Mouse (Mus musculus): ENCODE measurements around the gene Olfr791. TPM values are rescaled to one million over a fixed set of nuclear protein-coding genes. Genes with fewer than 3 reads are reported as not detected.

The Olfr791 gene
- not detected in 2 replicates for polyA plus RNA-seq (2012; rRNA removed)

- Histone ChIP-seq H3K27ac (ENCODE audit: control insufficient read depth, insufficient read depth, low read depth, low read length) (no peak within 1 kb of the TSS), H3K4me3 (ENCODE audit: control insufficient read depth, low read depth, low read length) (no peak within 1 kb of the TSS), H3K27me3 (ENCODE audit: control insufficient read depth, insufficient read depth, low read length) (no peaks in the 10 kb centered on the region), H3K4me1 (ENCODE audit: control insufficient read depth, insufficient read depth, low read length) (no peaks in the 10 kb centered on the region), H3K36me3 (ENCODE audit: control insufficient read depth, insufficient read depth, low read length) (no peaks in the 10 kb centered on the region)
- TF ChIP-seq POLR2A (IDR thresholded peaks at IDR 0.05; ENCODE audit: control insufficient read depth, low read depth, low read length) (no peak), CTCF (IDR thresholded peaks at IDR 0.05; ENCODE audit: control insufficient read depth, insufficient read depth, insufficient replicate concordance, low read depth, low read length) (no peak)
Measured at GRCm38 (mm10) chr10:129521492-129521891, at the start of gene Olfr791. Gene Olfr791, plus strand, starts transcription at chr10:129521792.

- Histone ChIP-seq H3K4me1 (ENCODE audit: control insufficient read depth, insufficient read depth, low read length) (no peaks in the 10 kb centered on the region), H3K36me3 (ENCODE audit: control insufficient read depth, insufficient read depth, low read length) (no peaks in the 10 kb centered on the region), H3K27me3 (ENCODE audit: control insufficient read depth, insufficient read depth, low read length) (no peaks in the 10 kb centered on the region), H3K4me3 (ENCODE audit: control insufficient read depth, low read depth, low read length) (no peak overlapping the region), H3K27ac (ENCODE audit: control insufficient read depth, insufficient read depth, low read depth, low read length) (no peak overlapping the region)
- no peak for TF ChIP-seq CTCF (IDR thresholded peaks at IDR 0.05; ENCODE audit: control insufficient read depth, insufficient read depth, insufficient replicate concordance, low read depth, low read length)
- TF ChIP-seq POLR2A (IDR thresholded peaks at IDR 0.05; ENCODE audit: control insufficient read depth, low read depth, low read length), result no peak
Measured at GRCm38 (mm10) chr10:129473256-129473655, 48.3 kb upstream of the Olfr791 start.

GRCm38 (mm10) chr10:129473723-129474122, 47.9 kb upstream of the Olfr791 start:
- no peak overlapping the region for H3K4me3 ChIP-seq (ENCODE audit: control insufficient read depth, low read depth, low read length)
- TF ChIP-seq POLR2A (IDR thresholded peaks at IDR 0.05; ENCODE audit: control insufficient read depth, low read depth, low read length), result no peak
- TF ChIP-seq CTCF (IDR thresholded peaks at IDR 0.05; ENCODE audit: control insufficient read depth, insufficient read depth, insufficient replicate concordance, low read depth, low read length), result no peak
- no peaks in the 10 kb centered on the region for H3K36me3 ChIP-seq (ENCODE audit: control insufficient read depth, insufficient read depth, low read length)
- H3K27ac ChIP-seq (ENCODE audit: control insufficient read depth, insufficient read depth, low read depth, low read length), result no peak overlapping the region
- H3K27me3 ChIP-seq (ENCODE audit: control insufficient read depth, insufficient read depth, low read length), result no peaks in the 10 kb centered on the region
- H3K4me1 ChIP-seq (ENCODE audit: control insufficient read depth, insufficient read depth, low read length), result no peaks in the 10 kb centered on the region

GRCm38 (mm10) chr10:129484452-129484851, 37.1 kb upstream of the Olfr791 start, which contains the start of gene Olfr789:
Gene Olfr789, plus strand, starts transcription at chr10:129484752.
- Histone ChIP-seq H3K36me3 (ENCODE audit: control insufficient read depth, insufficient read depth, low read length) (no peaks in the 10 kb centered on the region), H3K4me3 (ENCODE audit: control insufficient read depth, low read depth, low read length) (no peak within 1 kb of the TSS), H3K27ac (ENCODE audit: control insufficient read depth, insufficient read depth, low read depth, low read length) (no peak within 1 kb of the TSS), H3K27me3 (ENCODE audit: control insufficient read depth, insufficient read depth, low read length) (no peaks in the 10 kb centered on the region), H3K4me1 (ENCODE audit: control insufficient read depth, insufficient read depth, low read length) (no peaks in the 10 kb centered on the region)
- no peak for TF ChIP-seq CTCF (IDR thresholded peaks at IDR 0.05; ENCODE audit: control insufficient read depth, insufficient read depth, insufficient replicate concordance, low read depth, low read length)
- TF ChIP-seq POLR2A (IDR thresholded peaks at IDR 0.05; ENCODE audit: control insufficient read depth, low read depth, low read length), result no peak

GRCm38 (mm10) chr10:129490101-129490500, 31.5 kb upstream of the Olfr791 start:
- Histone ChIP-seq H3K27me3 (ENCODE audit: control insufficient read depth, insufficient read depth, low read length) (no peaks in the 10 kb centered on the region), H3K27ac (ENCODE audit: control insufficient read depth, insufficient read depth, low read depth, low read length) (no peak overlapping the region), H3K4me1 (ENCODE audit: control insufficient read depth, insufficient read depth, low read length) (no peaks in the 10 kb centered on the region), H3K36me3 (ENCODE audit: control insufficient read depth, insufficient read depth, low read length) (no peaks in the 10 kb centered on the region), H3K4me3 (ENCODE audit: control insufficient read depth, low read depth, low read length) (no peak overlapping the region)
- TF ChIP-seq POLR2A (IDR thresholded peaks at IDR 0.05; ENCODE audit: control insufficient read depth, low read depth, low read length) (no peak), CTCF (IDR thresholded peaks at IDR 0.05; ENCODE audit: control insufficient read depth, insufficient read depth, insufficient replicate concordance, low read depth, low read length) (no peak)

- H3K27me3 ChIP-seq (ENCODE audit: control insufficient read depth, insufficient read depth, low read length), result no peaks in the 10 kb centered on the region
- no peaks in the 10 kb centered on the region for H3K36me3 ChIP-seq (ENCODE audit: control insufficient read depth, insufficient read depth, low read length)
- H3K27ac ChIP-seq (ENCODE audit: control insufficient read depth, insufficient read depth, low read depth, low read length), result no peak within 1 kb of the TSS
- no peaks in the 10 kb centered on the region for H3K4me1 ChIP-seq (ENCODE audit: control insufficient read depth, insufficient read depth, low read length)
- H3K4me3 ChIP-seq (ENCODE audit: control insufficient read depth, low read depth, low read length), result no peak within 1 kb of the TSS
- TF ChIP-seq POLR2A (IDR thresholded peaks at IDR 0.05; ENCODE audit: control insufficient read depth, low read depth, low read length), result no peak
Measured at GRCm38 (mm10) chr10:129498192-129498591, 23.4 kb upstream of the Olfr791 start, which contains the start of gene Olfr790. Gene Olfr790, plus strand, starts transcription at chr10:129498492.

GRCm38 (mm10) chr10:129538862-129539261, 17.3 kb downstream of the Olfr791 start, which contains the start of gene Olfr792:
Gene Olfr792, plus strand, starts transcription at chr10:129539162.
- Histone ChIP-seq H3K36me3 (ENCODE audit: control insufficient read depth, insufficient read depth, low read length) (no peaks in the 10 kb centered on the region), H3K27ac (ENCODE audit: control insufficient read depth, insufficient read depth, low read depth, low read length) (no peak within 1 kb of the TSS), H3K27me3 (ENCODE audit: control insufficient read depth, insufficient read depth, low read length) (no peaks in the 10 kb centered on the region), H3K4me1 (ENCODE audit: control insufficient read depth, insufficient read depth, low read length) (no peaks in the 10 kb centered on the region), H3K4me3 (ENCODE audit: control insufficient read depth, low read depth, low read length) (no peak within 1 kb of the TSS)
- TF ChIP-seq POLR2A (IDR thresholded peaks at IDR 0.05; ENCODE audit: control insufficient read depth, low read depth, low read length) (no peak), CTCF (IDR thresholded peaks at IDR 0.05; ENCODE audit: control insufficient read depth, insufficient read depth, insufficient replicate concordance, low read depth, low read length) (no peak)

GRCm38 (mm10) chr10:129549354-129549753, 27.8 kb downstream of the Olfr791 start:
- no peaks in the 10 kb centered on the region for H3K27me3 ChIP-seq (ENCODE audit: control insufficient read depth, insufficient read depth, low read length)
- H3K27ac ChIP-seq (ENCODE audit: control insufficient read depth, insufficient read depth, low read depth, low read length), result no peak overlapping the region
- no peaks in the 10 kb centered on the region for H3K36me3 ChIP-seq (ENCODE audit: control insufficient read depth, insufficient read depth, low read length)
- no peak overlapping the region for H3K4me3 ChIP-seq (ENCODE audit: control insufficient read depth, low read depth, low read length)
- TF ChIP-seq POLR2A (IDR thresholded peaks at IDR 0.05; ENCODE audit: control insufficient read depth, low read depth, low read length), result no peak
- TF ChIP-seq CTCF (IDR thresholded peaks at IDR 0.05; ENCODE audit: control insufficient read depth, insufficient read depth, insufficient replicate concordance, low read depth, low read length), result no peak
- no peaks in the 10 kb centered on the region for H3K4me1 ChIP-seq (ENCODE audit: control insufficient read depth, insufficient read depth, low read length)
